Mouse (Mus musculus): Measurements from ENCODE around the gene Nudcd2.

DNA sequence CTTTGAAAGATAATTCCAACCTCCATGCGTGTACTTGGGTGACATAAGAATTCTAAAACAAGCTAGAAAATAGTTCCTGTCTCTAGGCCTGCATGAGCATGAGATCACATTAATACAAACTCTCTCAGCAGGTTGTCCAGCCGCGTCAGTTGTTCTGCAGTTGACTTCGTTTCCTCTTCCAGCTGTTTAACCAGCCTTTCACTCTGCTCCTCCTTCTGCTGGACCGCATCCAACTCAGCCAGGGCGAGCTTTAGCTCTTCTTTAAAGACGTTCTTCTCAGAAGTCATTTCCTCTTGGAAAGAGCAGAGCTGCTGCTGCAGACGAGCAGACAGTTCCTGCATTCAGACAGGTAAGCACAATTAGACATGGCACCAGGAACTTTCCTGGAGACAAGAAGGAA lies 19.6 kb upstream of the Nudcd2 start:
- TF ChIP-seq POLR2A (IDR thresholded peaks at IDR 0.05; ENCODE audit: insufficient read length, low read depth) (no peak), MAX (IDR thresholded peaks at IDR 0.05; ENCODE audit: low read depth) (no peak), E2F4 (IDR thresholded peaks at IDR 0.05; ENCODE audit: insufficient read depth) (no peak), USF1 (IDR thresholded peaks at IDR 0.05; ENCODE audit: low read depth) (no peak), MYOG (IDR thresholded peaks at IDR 0.05; ENCODE audit: control insufficient read depth in 1 of 3, insufficient read depth in 1 of 3, insufficient read length in 2 of 3, low read depth in 2 of 3) (no peak), CEBPB (IDR thresholded peaks at IDR 0.05; ENCODE audit: insufficient read depth, poor library complexity, severe bottlenecking) (no peak), MYOD1 (IDR thresholded peaks at IDR 0.05; ENCODE audit: control insufficient read depth in 1 of 3, insufficient read length in 2 of 3, low read depth in 2 of 3) (no peak)

All from myocyte (in vitro differentiated cells).